Mouse (Mus musculus) skeletal muscle tissue, adult 2 months (tissue): Measurements from ENCODE around the gene Mr1.
A peak's percentile ranks its signal among the peaks of the same experiment; 100 is the strongest.

ENCODE experiments used
- DNase-seq: peaks from one replicate; pipeline ENCODE4 v3.0.0-alpha.2; 2012; ENCODE audit warnings: low read depth, low spot score

Gene Mr1

DNA sequence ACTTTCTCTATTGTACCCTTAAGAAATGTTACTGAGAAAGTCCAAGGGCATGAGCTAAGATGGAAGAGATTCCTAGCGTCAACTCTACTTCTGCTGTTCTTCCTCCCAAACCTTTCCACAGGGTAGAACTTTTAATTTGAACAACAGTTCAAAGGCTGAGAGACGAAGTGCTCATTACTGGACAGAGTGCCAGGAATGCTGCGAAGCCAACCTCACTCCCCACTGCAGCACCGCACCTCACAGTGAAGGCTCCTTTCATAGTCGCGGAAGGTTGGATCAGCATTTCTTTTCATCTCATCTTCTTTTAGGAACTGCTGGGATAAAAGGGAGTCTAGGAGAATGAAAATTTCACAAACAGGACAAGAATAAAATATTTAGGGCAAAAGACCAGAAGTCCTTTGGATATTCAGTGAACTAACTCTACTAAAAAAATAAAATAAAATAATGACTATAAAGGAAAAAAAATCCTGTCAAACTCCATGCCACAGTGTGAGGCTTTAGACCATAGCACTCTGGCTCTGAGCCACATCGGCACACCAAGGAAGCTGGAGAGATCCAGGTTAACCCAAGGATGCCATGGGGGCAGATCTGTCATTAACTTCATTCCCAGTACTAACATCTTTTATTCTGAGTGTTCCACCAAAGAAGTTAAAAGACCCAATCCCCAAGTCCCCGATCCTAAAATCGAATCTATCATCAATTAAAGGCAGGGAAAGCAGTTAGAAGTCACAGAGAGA, 52.5 kb downstream of the Mr1 start:
- DNase-seq: no peak

DNA sequence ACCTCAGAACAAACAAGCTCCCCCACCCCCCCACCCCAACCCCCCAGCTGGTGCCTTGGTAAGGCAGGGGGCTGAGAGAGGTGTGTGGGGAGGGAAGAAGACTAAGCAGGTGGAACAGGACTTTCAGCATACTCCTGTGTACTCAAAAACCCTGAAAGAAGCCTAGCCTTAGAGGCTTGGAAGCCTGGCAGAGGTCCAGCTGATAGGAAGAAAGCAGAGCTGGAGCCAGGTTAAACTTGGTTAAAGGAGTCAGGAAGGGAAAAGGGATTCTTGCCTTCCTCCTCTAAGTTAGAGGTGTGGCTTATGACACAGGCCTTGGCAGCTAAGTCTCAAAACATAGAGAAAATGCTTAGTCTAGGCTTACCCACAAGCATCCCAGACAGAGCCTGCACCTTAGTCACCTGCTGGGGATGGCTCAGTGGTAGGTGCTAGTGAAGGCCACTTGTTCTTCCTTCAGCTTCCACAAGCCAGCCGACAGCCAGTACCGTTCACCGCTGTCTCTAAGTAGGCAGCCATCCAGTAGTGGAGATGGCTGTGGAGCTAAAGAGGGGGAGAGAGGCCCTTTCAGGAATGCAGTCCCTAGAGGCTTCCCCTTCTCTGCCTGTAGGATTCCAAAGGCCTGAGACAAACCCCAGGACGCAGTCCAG, 53.3 kb downstream of the Mr1 start:
- DNase-seq: peak; percentile 61

DNA sequence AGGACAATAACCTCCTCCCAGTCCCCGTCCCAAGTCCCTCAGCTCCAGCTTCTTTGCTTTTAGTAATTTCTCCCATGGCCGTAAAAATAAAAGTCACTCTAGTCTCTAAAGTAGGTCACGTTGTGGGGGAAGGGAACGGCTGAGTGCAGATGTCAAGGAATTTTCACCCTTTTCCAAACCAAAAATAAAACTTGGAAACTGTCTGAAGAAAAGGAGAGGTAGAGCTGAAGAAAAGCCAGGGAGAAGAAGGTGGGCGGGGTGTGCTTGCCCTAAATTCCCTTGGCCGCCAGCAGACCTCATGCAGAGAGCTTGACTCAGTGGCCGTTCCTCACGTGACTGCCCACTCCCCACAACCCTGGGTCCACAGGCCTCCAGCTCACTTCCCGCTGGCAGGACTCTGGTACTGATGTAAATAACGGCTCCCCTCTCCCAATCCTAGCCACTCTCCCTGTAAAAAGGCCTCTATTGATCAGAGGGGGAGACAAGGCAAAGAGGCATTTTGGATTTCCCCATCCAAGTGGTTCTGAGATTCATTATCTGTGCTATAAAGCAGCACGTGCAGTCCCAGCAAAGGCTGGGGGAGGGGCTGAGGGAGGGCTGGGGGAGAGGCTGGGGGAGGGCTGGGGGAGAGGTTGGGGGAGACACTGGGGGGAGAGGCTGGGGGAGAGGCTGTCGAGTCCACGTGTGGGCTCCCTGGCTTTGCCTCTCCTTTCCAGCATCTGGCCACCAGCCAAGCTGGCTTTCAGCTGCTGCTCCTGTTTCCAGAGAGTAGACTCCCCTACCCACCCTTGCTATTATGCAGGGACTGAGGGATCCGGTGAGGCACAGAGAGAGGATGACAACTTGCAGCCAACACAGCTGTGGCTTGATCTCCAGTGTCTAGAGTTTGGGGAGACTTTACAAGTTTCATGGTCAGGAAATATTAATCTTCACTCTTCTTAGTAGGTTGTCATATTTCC, 54.5 kb downstream of the Mr1 start:
- peak; percentile 47 for DNase-seq

DNA sequence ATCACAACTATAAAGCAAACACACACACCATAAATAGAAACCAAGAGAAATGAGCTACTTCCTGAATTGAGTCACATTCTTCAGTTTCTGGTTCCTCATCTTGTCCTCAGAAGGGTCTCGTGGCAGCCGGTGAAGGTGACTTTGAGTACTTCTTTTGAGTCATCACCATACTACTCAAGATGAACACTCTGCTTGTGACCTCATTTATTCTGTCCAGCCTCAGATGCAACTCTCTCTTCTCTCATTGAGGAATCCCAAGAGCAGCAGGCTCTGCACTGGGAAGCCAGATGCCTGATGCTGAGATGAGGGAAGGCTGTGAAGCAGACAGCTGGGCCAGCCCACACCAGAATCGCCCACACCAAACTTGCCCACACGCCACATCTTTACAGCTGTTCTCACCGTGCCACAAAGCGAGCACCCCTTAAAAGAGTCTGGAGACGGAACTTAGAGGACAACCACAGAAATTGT, 55.2 kb downstream of the Mr1 start:
- DNase-seq: peak; percentile 34

DNA sequence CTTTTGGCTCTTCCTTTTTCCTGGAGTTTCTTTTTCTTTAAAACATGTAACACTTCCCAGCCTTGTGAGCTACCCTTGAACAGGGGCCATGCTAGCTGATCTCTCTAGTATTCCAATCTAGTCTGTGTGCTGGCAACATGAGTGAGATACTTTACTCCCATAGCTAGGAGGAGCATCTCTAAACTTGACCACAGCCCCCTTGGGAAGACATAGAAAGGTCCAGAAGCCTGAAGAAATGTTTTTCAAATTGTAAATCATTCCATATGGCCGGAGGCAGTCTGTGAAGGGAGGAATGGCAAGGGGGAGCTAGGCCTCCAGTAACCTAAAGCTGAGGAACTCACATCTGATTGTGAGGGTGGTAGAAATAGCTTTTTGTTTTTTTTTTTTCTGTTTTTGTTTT, 55.9 kb downstream of the Mr1 start:
- DNase-seq: no peak

DNA sequence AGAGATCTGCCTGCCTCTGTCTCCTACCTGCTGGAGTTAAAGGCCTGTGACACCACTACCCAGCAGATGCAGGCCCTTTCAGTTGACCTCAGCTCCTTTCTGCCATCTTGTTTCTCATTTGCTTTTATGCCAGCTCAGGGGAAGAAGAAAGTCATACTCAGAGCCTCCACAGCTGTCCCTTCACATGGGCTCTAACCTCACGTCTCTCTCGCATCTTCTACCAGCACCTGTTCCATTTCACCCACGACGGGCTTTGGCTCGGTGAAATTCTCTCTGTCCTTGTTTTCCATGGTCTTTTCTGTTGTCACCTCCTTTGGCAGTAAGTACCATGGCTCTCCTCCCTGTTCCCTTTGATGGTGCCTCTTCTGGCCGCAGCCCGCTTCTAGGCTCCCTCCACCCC, 56.3 kb downstream of the Mr1 start:
- DNase-seq: no peak

DNA sequence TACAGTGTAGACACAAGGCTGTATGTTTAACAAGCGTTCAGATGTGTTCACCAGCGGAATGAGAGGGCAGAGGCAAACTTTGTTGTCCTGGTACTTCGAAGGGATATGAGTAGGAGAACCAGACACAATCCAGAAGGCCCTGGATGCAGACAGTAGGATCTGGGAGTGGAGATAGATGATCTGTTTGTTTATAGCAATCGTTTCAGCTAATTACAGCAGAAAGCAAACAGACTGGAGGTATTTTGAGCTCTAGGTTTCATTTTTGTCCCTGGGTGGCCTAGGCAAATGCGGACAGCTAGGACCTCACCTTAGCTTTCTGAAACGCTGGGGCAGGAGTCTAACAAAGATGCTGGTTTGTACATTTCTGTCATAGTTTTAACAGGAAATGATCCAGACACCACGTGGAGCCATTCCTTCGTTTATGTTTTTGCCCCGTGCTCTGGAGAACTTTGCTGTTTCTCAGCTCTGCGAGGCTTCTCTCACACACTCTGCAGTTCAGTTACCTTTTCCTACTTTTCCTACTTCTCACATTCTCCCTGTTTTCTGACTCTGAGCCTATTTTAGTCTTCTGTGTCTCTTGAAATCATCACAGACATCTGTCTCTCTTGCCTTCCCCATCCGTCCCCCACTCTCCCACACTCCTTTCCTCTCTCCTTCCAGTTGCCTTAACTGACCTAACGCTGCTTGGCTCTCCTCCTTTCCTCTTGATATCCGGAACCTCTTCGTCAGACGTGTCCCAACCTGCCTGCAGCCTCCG, 57.6 kb downstream of the Mr1 start:
- DNase-seq: no peak

DNA sequence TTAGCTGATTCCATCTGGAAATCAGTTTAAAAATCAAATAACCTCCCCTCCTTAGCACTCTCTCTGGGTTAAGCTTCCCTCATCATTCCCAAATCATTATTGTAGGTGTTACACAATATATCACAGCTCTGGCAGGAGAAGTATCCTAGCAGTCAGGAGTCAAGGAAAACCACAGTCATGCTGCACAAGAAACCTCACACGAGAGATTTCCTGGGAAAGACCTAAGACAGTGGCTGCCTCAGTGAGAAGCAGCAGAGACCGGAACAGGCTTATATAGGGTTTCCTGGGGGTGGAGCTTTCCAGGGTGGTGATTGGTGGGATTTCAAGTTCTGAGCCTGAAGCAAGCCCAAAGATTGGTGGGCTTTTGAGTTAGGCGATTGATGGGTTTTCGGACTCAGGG, 58.6 kb downstream of the Mr1 start:
- DNase-seq: no peak

DNA sequence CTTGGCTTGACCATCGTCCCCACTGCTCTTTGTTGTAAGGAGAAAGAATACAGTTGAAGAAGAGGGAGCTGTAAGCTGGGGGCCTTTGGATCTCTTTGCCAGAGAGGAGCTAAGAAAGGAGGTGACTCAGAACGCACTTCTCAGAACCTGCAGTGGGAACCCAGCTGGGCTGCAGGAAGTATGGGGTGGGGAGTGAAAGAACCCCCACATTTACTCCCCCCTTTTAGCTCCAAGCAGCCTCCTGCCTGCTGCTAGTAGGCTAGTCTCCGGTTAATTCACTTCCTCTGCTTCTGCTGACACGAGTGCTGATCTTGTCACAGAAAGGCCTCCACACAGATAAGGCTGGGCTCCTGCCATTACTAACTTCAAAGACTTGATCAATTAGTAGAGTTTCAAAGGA, 59.7 kb downstream of the Mr1 start:
- DNase-seq: no peak

DNA sequence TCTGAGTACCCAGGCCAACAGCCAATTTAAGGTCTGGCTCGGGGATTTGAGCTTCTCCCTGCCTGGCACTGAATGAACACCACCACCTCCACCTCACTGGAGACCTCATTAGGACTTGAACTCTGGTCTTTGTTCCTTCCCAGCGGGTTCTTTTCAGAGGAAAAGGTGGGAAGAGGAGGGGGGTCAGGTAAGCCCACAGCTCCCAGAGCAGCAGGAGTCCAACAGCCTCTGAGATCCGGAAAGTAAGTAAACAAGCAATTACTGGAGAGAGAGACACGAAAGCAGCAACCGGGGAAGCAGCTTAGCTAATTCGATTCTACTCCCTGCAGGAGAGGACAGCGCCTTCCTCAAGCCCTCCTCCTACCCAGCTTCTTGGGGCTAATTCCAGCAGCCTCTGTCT, 60.2 kb downstream of the Mr1 start:
- DNase-seq: no peak

DNA sequence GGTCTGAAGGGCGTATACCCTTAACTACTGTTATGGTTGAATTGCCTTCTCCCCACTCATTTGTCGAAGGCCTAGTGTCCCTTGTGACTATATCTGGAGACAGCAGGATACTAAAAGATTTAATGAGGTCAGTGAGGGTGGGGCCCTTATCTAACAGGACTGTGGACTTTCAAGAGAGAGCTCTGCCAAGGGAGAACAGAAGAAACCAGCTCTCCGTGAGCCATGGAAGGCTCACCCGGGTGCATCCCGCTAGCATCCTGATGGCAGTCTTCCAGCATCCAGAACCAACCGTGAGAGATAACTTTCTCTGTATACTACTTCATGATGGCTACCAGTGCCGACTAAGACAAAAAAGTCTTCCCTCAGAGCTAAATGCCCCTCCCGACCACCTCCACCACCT, 61.8 kb downstream of the Mr1 start:
- DNase-seq: no peak

DNA sequence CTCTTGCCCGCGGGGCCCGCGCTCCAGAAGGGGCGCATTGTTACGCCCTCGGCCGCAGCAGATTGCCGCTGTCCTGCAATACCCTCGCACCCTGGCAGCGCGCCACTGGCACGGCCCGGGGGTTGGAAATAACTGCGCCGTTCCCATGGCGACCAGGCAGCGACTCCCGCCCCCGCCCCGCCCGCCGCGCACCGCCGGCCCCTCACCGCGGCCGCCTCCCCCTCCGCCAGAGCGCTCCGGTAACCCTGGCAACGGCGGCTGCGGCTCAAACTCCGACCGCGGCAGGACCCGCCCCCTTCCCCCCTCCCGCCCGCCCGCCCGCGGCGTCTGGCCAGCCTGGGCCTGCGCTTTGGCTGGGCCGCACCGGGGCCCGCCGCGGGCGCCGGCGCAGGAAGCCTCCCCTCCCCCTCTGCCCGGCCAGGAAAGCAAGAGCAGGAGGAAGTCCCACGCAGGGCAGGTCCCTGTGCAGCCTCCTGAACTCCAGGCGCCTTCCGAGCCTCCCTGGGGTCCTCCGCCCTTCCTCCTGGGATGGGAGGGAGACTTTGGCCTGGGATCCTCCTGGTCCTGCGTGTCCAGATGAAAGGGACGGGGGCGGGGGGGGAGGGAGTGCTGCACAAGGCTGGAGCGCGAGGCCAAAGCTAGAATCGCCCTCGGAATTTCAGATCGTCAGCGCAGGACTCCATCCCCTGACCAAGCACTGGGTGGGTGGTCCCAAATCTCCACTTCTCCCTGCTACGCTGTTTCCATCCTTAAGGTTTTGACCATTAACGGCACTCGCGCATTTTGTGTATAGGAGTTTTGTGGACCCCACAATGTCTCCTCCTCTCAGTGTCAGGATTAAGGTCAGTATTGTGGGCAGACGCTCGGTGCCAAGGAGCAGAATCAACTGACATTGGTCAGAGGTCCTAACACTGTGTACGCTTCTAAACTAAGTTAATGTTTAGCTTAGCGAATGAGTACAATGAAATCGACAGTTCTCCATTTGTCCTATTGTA, 63.0 kb downstream of the Mr1 start:
- peak; percentile 84 for DNase-seq

DNA sequence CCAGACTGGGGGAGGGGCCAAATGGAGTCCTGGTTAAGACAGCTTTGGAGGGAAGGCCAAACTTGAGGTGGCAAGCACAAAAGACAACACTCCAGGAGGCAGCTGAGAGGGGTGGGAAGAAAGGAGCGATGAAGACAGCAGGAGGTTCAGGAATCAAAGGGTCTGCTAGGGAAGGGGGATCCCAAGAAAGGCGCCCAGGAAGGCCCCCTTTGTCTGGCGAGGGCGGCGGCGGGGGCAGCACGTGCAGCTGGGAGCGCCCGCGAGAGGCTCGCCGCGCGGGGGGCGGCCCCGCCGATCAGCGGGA, 63.7 kb downstream of the Mr1 start:
- DNase-seq: no peak

DNA sequence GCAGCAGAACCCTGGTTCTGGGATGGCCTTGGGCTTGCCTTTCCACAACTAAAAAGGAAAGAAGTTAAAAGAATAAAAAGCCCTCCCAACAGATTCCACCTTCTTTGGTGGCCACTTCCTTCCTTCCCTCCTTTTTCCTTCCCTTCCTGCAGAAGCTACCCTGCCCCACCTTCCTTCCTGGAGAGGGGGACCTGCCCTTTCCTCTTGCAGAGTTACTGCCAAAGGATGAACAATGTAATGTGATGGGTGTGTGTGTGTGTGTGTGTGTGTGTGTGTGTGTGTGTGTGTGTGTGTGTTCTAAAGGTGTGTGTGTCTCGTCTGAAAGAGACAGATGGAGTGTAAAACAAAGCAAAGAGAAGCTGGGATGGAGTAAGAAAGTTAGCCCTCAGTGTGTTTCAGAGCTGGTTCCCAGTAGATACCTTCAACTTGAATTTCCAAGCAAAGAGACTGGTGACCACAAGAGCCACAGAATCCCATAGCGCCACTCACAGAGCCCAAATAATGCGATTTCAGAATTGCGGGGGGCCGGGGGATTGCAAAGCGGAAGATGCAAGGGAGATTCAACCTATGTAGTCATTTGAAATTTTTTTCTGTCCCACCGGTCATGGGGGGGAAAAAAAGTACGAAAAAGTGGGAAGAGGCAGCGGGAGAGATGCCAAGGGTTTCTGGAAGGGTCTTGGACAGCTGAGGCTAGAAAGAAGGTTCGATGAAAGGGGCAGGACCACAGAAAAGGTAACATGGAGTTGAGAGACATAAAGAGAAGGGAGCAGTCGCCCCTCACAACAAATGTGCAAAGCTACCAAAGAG, 64.3 kb downstream of the Mr1 start:
- no peak for DNase-seq

DNA sequence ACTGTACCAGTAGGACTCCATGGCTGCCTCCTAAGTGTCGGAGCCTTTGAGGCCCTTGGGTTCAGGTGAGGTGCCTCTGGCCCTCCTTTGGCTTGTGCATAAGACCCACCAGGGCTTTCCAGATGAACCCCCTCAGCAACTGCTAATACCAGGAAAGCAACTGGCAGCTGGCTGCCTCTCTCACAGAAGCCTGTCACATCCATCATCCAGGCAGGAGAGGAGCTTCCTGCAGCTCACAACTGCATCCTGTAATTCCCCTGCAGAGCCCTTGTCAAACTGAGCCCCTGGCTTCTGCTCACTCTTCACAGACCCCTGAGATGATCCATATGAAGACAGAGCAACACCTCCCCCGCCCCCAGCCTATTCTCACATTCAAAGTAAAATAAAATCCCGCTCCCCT, 68.9 kb downstream of the Mr1 start:
- no peak for DNase-seq
